Mouse (Mus musculus) heart, adult 2 months (tissue): ENCODE results near the gene Vcam1. TPM values are rescaled to one million over a fixed set of nuclear protein-coding genes. Genes with fewer than 3 reads are reported as not detected.
A peak's percentile ranks its signal among the peaks of the same experiment; 100 is the strongest.

ENCODE experiments used
- DNase-seq, 2 experiments: peaks; one replicate each; pipeline ENCODE4 v3.0.0; 2021
- H3K27ac ChIP-seq: fragments of 200-600 bp; 2 replicates; pipeline ENCODE4 v1.8.1; 2022
- H3K27me3 ChIP-seq: fragments of 200-500 bp; 2 replicates; pipeline ENCODE4 v1.6.1; 2012; ENCODE audit warnings: mild to moderate bottlenecking, low read length, inconsistent platforms, mixed read lengths; ENCODE audit not compliant: control insufficient read depth, insufficient read depth
- H3K36me3 ChIP-seq: fragments of 200-500 bp; 2 replicates; pipeline ENCODE4 v1.6.1; 2012; ENCODE audit warnings: low read length, inconsistent platforms; ENCODE audit not compliant: control insufficient read depth, insufficient read depth
- H3K4me1 ChIP-seq: fragments of 200-500 bp; 2 replicates; pipeline ENCODE4 v1.6.1; 2011; ENCODE audit warnings: low read length; ENCODE audit not compliant: control insufficient read depth, insufficient read depth
- H3K4me3 ChIP-seq: fragments of 200-600 bp; 2 replicates; pipeline ENCODE4 v1.8.1; 2022
- H3K79me2 ChIP-seq: fragments of 200-500 bp; replicated peaks from 2 replicates; pipeline ENCODE4 v1.6.1; 2012; ENCODE audit warnings: mild to moderate bottlenecking, inconsistent platforms, low read length, moderate library complexity, mixed read lengths; ENCODE audit not compliant: control insufficient read depth, insufficient read depth
- H3K9ac ChIP-seq: fragments of 200-500 bp; 2 replicates; pipeline ENCODE4 v1.6.1; 2012; ENCODE audit warnings: low read depth, mild to moderate bottlenecking, control low read depth, inconsistent platforms, low read length, mixed read lengths
- CTCF ChIP-seq: fragments of 200-600 bp; IDR thresholded peaks from 2 replicates; pipeline ENCODE4 v1.8.1; 2022; ENCODE audit warnings: antibody characterized with exemption, mild to moderate bottlenecking, moderate library complexity
- EP300 ChIP-seq: fragments of 200-500 bp; IDR thresholded peaks from 2 replicates; pipeline ENCODE4 v1.6.1; 2011; ENCODE audit warnings: low read depth, low read length, control low read depth; ENCODE audit not compliant: insufficient read depth
- POLR2A ChIP-seq: fragments of 200-500 bp; IDR thresholded peaks from 2 replicates; pipeline ENCODE4 v1.6.1; 2011; ENCODE audit warnings: mild to moderate bottlenecking, low read depth, low read length, control low read depth; ENCODE audit not compliant: insufficient read depth
- WGBS: fragments of 180-500 bp; shearing (Covaris S2); methylation state at CpG from one replicate; pipeline ENCODE4 v1.1.7; 2018; 5-methylcytosine and 5-hydroxymethylcytosine counted together
- intact Hi-C: fragments of 180-260 bp; cut with DNase I; formaldehyde crosslinking; loops from one replicate; pipeline ENCODE4 v1.15.1; 2025
- polyA plus RNA-seq: library from polyadenylated mRNA; depleted of rRNA; stranded (reverse); fragments of >200 nt; gene quantifications from 2 replicates; pipeline ENCODE4 v1.2.3, GENCODE M21; 2012
- total RNA-seq, 2 experiments: library from RNA; stranded (reverse); gene quantifications; 2 replicates each; pipeline ENCODE4 v1.2.3; 2021

Gene Vcam1
- total and polyA plus RNA-seq, 3 experiments: 5.8 to 15.3 (median 14.7) TPM

DNA sequence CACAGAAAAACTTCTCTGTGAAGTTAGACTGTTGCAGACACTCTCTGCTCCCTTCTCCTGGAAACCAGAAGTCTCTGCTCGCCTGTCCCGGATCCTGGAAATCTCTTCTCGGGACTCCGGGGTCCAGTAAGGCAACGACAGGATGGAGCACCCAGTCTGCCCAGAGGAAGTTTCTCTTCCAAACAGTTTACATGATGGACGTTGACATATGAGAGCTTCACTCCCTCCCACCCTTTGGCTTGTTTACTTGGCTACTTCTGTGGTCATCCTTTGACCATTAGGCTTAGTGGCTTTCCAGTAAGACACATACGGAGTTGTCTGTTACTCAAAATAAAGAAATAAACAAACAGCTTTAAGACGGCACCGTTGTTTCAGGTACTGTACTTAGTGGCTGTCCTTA lies 19.2 kb upstream of the Vcam1 start:
- TF ChIP-seq POLR2A (no peak), CTCF (no peak), EP300 (no peak)
- intact Hi-C loops: no loop called here
- no peak overlapping the region for H3K9ac ChIP-seq
- H3K36me3 ChIP-seq: no peaks in the 10 kb centered on the region
- no peaks in the 10 kb centered on the region for H3K27me3 ChIP-seq
- no peak overlapping the region for H3K4me3 ChIP-seq
- no peaks in the 10 kb centered on the region for H3K79me2 ChIP-seq
- 61% methylated on average over 9 of the region's 9 CpGs for whole genome bisulfite sequencing
- H3K27ac ChIP-seq: no peak overlapping the region
- no peak for DNase-seq
- no peaks in the 10 kb centered on the region for H3K4me1 ChIP-seq

- no peaks in the 10 kb centered on the region for H3K79me2 ChIP-seq
- intact Hi-C loops: no loop called here
- H3K9ac ChIP-seq: no peak overlapping the region
- peaks cover 3% of the 10 kb centered on the region for H3K4me1 ChIP-seq
- peaks cover 3% of the 10 kb centered on the region for H3K36me3 ChIP-seq
- DNase-seq: no peak
- H3K27me3 ChIP-seq: no peaks in the 10 kb centered on the region
- H3K4me3 ChIP-seq: no peak overlapping the region
- no peak overlapping the region for H3K27ac ChIP-seq
- TF ChIP-seq CTCF: no peak
- no peak for TF ChIP-seq POLR2A
- TF ChIP-seq EP300: no peak
- WGBS: 86% methylated on average over 3 of the region's 3 CpGs
Observed at GRCm38 (mm10) chr3:116141226-116141625, 11.7 kb upstream of the Vcam1 start.

- Histone ChIP-seq H3K79me2 (no peaks in the 10 kb centered on the region), H3K4me3 (no peak overlapping the region), H3K27me3 (no peaks in the 10 kb centered on the region), H3K36me3 (peaks cover 3% of the 10 kb centered on the region), H3K4me1 (peaks cover 3% of the 10 kb centered on the region), H3K9ac (no peak overlapping the region), H3K27ac (no peak overlapping the region; the same call in 1 of the 2 replicates)
- no peak for DNase-seq
- WGBS: 54% methylated on average over 5 of the region's 5 CpGs
- intact Hi-C loops: loop anchor here (5.0 kb wide), 1 partner anchor 42 kb away; no protein-coding TSS in a partner anchor
- TF ChIP-seq POLR2A (no peak), CTCF (no peak), EP300 (no peak)
Observed at GRCm38 (mm10) chr3:116139000-116139399, 9.5 kb upstream of the Vcam1 start.

DNA sequence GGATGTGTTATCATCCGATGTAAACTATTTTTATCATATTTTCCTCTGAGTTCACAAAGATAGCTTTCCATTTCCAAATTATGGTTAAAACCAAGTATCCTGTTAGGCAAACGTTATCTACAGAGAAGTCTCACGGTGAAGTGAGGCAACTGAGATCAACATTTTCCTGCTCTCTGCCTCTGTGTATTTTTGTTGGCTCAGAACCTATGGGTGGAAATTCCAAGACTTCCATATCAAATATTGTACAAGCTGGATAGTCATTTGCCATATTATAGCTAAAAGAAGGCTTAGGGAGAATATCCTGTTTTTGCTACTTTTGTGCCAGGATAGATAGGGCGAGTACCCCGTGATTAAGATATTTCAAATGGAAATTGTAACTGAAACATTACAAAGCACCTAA lies 8.6 kb upstream of the Vcam1 start:
- Histone ChIP-seq H3K27me3 (no peaks in the 10 kb centered on the region), H3K79me2 (no peaks in the 10 kb centered on the region), H3K4me3 (no peak overlapping the region), H3K27ac (peak overlapping the region; percentile 47), H3K4me1 (peaks cover 3% of the 10 kb centered on the region), H3K9ac (no peak overlapping the region), H3K36me3 (peaks cover 3% of the 10 kb centered on the region)
- DNase-seq: no peak
- TF ChIP-seq EP300: no peak
- no peak for TF ChIP-seq CTCF
- TF ChIP-seq POLR2A: no peak
- intact Hi-C loops: loop anchor here (5.0 kb wide), 1 partner anchor 41 kb away; no protein-coding TSS in a partner anchor
- 24% methylated on average over 5 of the region's 5 CpGs for WGBS

DNA sequence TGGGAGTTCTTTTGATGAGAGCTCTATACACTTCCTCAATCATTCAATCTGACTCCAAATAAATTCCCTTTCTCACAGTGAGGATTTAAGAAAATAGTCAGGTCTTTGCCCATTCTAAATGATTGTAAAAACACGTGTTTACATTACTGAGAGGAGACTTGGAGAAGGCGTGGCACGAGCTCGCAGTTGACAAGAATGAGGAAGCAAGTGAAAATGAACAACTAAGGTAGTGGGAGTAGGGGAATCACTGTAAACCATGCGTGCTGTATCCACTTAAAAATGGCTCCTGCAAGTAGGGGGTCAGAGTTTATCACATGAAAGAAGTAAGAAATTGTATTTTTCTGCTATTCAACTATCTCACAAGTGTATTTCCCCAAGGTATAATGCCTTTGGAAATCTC lies 3.9 kb upstream of the Vcam1 start:
- no peak overlapping the region for H3K4me3 ChIP-seq
- peaks cover 3% of the 10 kb centered on the region for H3K36me3 ChIP-seq
- WGBS: 72% methylated on average over 5 of the region's 5 CpGs
- TF ChIP-seq EP300: no peak
- TF ChIP-seq CTCF: no peak
- no peak for TF ChIP-seq POLR2A
- no peaks in the 10 kb centered on the region for H3K27me3 ChIP-seq
- no peaks in the 10 kb centered on the region for H3K79me2 ChIP-seq
- no peak overlapping the region for H3K27ac ChIP-seq
- intact Hi-C loops: no loop called here
- H3K9ac ChIP-seq: no peak overlapping the region
- DNase-seq: no peak
- peaks cover 1% of the 10 kb centered on the region for H3K4me1 ChIP-seq

DNA sequence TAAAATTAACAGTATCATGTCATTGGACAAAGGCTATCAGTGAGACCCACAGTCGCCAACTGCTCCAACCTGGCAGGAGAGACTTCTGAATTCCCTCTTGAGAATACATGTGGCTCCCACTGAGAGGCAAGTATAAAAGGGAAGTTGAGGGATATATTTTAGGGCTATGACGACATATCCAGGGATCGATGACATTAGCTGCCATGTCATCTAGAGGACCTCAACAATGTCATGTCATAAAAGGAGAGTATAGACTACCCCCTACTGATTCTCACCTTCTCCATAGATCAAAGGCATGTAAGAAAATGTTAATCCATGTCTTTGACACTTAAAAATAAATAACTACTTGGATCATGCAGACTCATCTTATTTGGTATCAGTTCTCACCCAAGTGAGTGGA lies 1.2 kb upstream of the Vcam1 start:
- H3K9ac ChIP-seq: no peak overlapping the region
- no peak overlapping the region for H3K27ac ChIP-seq
- peaks cover 4% of the 10 kb centered on the region for H3K4me1 ChIP-seq
- no peak overlapping the region for H3K4me3 ChIP-seq
- no peak for DNase-seq
- no peaks in the 10 kb centered on the region; the same call in 1 of the 2 replicates for H3K36me3 ChIP-seq
- intact Hi-C loops: no loop called here
- H3K27me3 ChIP-seq: no peaks in the 10 kb centered on the region
- H3K79me2 ChIP-seq: no peaks in the 10 kb centered on the region
- no peak for TF ChIP-seq CTCF
- TF ChIP-seq POLR2A: no peak
- no peak for TF ChIP-seq EP300
- WGBS: 79% methylated on average over 3 of the region's 3 CpGs
